Mouse (Mus musculus) CD8-positive naive resting alpha-beta T cell, adult 57 days (primary cell): ENCODE data around the gene Edc3. TPM values are rescaled to one million over a fixed set of nuclear protein-coding genes. Genes with fewer than 3 reads are reported as not detected.

ENCODE experiments used
- total RNA-seq: library from RNA; stranded (reverse); gene quantifications from one replicate; pipeline ENCODE4 v1.2.4, GENCODE M21; 2023

The Edc3 gene
- 19.6 TPM for total RNA-seq

GRCm38 (mm10) chr9:57708068-57708719 is at the start of gene Edc3:
Edc3 (plus strand) TSS chr9:57708540.

GRCm38 (mm10) chr9:57683520-57683919 is 24.8 kb upstream of the Edc3 start, which contains the start of gene Cyp1a2:
Cyp1a2 (minus strand) TSS chr9:57683703.

GRCm38 (mm10) chr9:57687751-57688150 is 20.6 kb upstream of the Edc3 start, which contains the start of gene Cyp1a1:
Cyp1a1 (plus strand) TSS chr9:57687928.

GRCm38 (mm10) chr9:57765364-57766351 is 57.3 kb downstream of the Edc3 start, which contains the start of gene Clk3:
Clk3 (minus strand) TSS chr9:57765860.

Other genes starting within 250 kb of the Edc3 start
- not detected for gene Scamp5, start 240.5 kb upstream of the Edc3 start, total RNA-seq
- not detected for gene Rpp25, start 204.5 kb upstream of the Edc3 start, total RNA-seq
- 82.0 TPM for gene Cox5a, start 187.3 kb upstream of the Edc3 start, total RNA-seq
- gene Fam219b, start 171.0 kb upstream of the Edc3 start, total RNA-seq = 15.9 TPM
- gene Mpi, start 155.8 kb upstream of the Edc3 start, total RNA-seq = 5.7 TPM
- 64.9 TPM for gene Scamp2, start 147.6 kb upstream of the Edc3 start, total RNA-seq
- 56.8 TPM for gene Ulk3, start 119.1 kb upstream of the Edc3 start, total RNA-seq
- not detected for gene Cplx3, start 102.3 kb upstream of the Edc3 start, total RNA-seq
- 2.6 TPM for gene Lman1l, start 87.8 kb upstream of the Edc3 start, total RNA-seq
- gene Csk, start 54.9 kb upstream of the Edc3 start, total RNA-seq = 295 TPM
- gene Cyp1a2, start 24.8 kb upstream of the Edc3 start, total RNA-seq = not detected
- not detected for gene Cyp1a1, start 20.6 kb upstream of the Edc3 start, total RNA-seq
- 183 TPM for gene Clk3, start 57.3 kb downstream of the Edc3 start, total RNA-seq
- gene Arid3b, start 128.3 kb downstream of the Edc3 start, total RNA-seq = 83.7 TPM
- gene Ubl7, start 202.4 kb downstream of the Edc3 start, total RNA-seq = 75.9 TPM
- 2.4 TPM for gene Sema7a, start 231.6 kb downstream of the Edc3 start, total RNA-seq